Mouse (Mus musculus) B cell, adult 2 months (primary cell): ENCODE measurements around the gene Itih2.
A peak's percentile ranks its signal among the peaks of the same experiment; 100 is the strongest.

Experiments used
- DNase-seq, 2 experiments: peaks; one replicate each; pipeline ENCODE4 v3.0.0; 2022

Itih2 gene

GRCm38 (mm10) chr2:10131296-10131695, at the start of gene Itih2:
Gene Itih2 (minus strand): TSS chr2:10131396.
- no peak for DNase-seq

GRCm38 (mm10) chr2:10169991-10170390, 38.8 kb upstream of the Itih2 start:
- no peak for DNase-seq

GRCm38 (mm10) chr2:10168016-10168415, 36.8 kb upstream of the Itih2 start:
- no peak for DNase-seq

GRCm38 (mm10) chr2:10167283-10167682, 36.1 kb upstream of the Itih2 start:
- DNase-seq = no peak

- no peak for DNase-seq
Observed at GRCm38 (mm10) chr2:10166635-10167034, 35.4 kb upstream of the Itih2 start.

GRCm38 (mm10) chr2:10162011-10162410, 30.8 kb upstream of the Itih2 start:
- no peak for DNase-seq

GRCm38 (mm10) chr2:10157184-10157583, 26.0 kb upstream of the Itih2 start:
- no peak for DNase-seq

DNA sequence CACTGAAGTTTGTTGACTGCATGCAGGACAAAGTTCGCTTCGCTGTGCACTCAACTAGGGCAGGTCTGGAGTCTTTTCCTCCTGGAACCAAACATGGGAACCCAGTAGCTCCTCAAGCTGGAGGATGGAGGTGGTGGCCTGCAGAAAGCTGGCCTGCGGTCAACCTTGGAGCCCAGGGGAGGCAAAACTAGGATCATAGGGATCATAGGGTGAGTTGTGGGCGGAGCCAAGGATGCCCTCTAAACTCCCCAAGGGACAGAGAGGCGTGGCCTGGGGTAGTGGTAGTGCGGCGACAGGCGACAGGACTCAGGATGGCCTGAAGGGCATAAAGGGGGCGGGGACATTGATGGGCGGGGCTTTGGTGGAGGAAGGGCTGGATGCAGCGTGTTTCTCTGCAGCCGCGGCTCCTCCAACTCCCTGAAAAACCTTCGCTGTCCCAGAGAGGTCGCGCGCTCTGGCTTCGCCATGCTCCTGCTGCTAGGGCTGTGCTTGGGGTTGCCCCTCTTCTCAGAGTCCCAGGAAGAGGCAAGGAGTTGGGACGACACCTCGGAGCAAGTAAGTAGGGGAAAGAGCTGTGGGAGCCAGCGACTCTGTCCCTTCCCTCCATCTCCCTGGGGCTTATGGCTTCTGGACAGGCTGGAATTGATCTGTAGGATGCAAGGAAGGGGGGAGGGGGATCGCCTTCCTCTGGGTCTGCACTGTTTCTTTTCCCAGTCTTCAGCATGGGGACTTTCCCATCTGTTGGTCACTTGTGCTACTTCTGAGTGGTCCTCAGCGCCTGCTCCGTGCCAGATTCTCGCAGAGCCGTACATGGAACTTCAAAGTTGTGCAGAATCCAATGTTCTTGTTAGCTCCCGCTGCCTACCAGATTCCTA, 22.2 kb upstream of the Itih2 start, which contains the start of gene Itih5:
Gene Itih5 (plus strand): TSS at position 371 of the 875 bp plus-strand sequence.
- DNase-seq = peak; percentile 69 to 74

DNA sequence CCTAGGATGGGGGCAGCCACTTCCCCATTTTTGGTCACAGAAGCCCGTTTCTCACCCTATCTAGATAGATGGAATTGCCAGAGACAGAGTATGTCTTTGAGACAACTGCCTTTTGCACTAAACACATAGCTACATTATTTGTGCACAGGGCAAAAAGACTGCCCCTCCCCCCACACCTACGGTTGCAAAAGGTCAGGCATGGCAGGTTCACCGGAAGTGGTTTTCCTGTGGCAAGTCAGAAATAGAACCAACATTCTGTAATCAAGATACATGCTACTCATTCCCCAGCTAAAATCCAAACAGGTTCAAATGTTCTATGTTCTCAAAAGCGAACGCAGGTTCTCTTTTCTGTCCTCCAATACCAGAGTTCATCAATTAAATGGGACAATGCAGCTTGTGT, 21.4 kb upstream of the Itih2 start:
- peak; percentile 48 for DNase-seq

GRCm38 (mm10) chr2:10147176-10147575, 16.0 kb upstream of the Itih2 start:
- DNase-seq = no peak

GRCm38 (mm10) chr2:10145514-10145913, 14.3 kb upstream of the Itih2 start:
- no peak for DNase-seq

GRCm38 (mm10) chr2:10142472-10143454, 11.6 kb upstream of the Itih2 start:
- peak; percentile 75 to 79 for DNase-seq

DNA sequence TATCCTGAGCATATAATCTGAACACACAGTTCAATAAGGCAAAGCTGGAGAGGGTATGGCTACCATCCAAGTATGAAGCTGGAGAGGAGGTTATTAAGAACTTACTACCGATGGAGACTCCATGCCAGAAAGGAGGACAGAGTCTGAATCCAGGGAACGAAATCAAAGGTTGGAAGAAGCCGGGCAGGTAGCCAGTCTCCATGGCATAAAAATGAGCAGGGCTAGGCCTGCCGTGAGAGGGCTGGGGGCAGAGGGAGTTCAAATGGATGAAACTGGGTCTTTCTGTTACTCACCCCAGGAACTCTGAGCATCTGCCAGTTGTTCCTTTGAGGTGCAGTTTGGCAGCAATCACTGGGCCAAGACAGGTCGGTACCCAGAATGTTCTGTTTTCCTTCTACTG, 9.3 kb upstream of the Itih2 start:
- DNase-seq = no peak

GRCm38 (mm10) chr2:10137320-10137719, 6.1 kb upstream of the Itih2 start:
- DNase-seq = no peak

GRCm38 (mm10) chr2:10133941-10134340, 2.7 kb upstream of the Itih2 start:
- no peak for DNase-seq

GRCm38 (mm10) chr2:10132128-10132527, 932 bp upstream of the Itih2 start:
- DNase-seq = no peak

- no peak for DNase-seq
Observed at GRCm38 (mm10) chr2:10130341-10130990, 730 bp downstream of the Itih2 start.

GRCm38 (mm10) chr2:10128571-10128970, 2.6 kb downstream of the Itih2 start:
- DNase-seq = no peak

DNA sequence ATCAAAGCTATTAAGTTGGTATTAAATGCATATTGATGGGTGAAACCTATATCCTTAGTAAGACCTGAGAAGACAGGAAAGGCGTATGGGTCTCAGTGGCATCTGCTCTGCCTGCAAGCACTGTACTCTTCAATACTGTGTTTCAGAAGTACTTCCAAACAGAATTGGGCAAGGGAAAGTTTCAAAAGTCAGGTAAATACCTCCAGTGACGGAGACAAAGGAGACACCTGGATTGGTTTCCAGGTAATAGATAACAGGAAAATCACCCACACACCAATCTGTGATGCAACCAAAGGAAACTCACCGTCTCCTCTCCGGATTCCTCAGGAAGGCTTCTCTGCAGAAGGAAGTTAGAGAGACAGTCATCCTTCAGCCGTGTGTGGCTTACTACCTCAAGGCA, 3.7 kb downstream of the Itih2 start:
- no peak for DNase-seq

DNA sequence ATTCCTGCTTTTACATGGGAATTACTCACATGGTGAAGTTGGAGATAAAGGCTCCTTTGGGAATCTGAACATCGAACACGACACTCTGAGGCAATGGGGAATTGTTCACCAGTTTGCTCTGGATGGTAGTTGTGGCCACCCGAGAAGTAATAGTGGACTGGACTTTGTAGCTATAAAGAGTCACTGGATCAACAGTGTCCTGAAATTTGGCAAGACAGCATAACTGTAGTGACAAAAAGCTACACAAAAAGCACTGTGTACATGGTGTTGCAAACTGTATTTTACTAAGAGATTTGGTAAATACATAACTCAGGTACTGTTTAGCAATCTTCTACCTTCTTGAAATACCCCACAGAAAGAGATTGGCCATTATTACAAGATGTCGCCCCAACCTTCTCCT, 5.1 kb downstream of the Itih2 start:
- DNase-seq = no peak

DNA sequence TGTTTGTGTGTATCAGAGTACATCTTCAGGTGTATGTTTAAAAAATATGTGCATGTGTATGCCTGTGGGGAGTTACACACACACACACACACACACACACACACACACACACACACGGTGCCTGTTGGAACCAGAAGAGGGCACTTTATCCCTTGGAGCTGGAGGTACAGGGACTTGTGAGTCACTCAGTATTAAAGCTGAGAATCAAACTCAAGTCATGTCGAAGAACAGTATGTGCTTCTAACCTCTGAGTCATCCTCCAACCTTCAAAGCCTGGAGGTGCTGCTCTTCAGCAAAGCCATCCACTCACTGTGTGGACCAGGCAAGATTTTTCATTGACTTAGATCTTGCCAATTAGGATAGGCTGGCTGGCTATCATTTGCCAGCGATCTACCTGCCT, 9.4 kb downstream of the Itih2 start:
- DNase-seq = no peak

DNA sequence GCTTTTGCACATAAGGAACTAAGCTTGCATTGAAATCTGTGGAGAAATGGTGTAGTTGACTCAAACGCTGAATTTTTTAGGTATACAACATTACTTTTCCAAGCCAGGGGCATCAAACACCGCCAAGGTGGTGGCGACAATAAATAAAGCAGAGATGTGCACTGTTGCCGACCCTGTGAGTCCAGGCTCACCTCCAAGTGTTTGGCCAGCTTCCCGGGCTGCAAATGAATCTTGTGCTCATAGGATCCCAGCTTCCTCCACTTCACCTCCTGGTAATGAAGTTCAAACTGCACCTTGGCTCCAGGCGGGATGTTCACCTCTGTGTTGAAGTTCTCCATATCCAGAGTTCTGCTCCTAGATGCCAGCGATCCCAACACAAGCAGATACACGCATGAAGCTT, 11.9 kb downstream of the Itih2 start:
- DNase-seq = no peak

DNA sequence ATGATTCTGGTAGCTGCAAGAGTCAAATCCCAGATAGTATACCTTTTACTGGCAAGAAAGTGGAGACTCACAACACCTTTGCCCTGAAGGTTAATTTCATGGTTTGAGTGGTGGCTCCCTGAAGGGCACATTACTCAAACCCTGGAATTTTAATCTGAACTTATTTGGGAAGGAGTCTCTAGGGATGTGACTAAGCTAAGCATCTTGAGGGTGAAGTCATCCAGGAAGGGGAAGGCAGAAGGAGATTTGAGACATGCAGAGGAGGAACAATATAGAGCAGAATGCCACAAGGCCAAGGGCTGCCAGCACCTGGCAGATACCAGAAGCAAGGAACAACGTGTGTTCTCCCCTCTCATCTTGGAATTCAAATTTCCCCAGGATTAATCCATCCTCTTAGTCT, 12.4 kb downstream of the Itih2 start:
- DNase-seq = no peak
